Mouse (Mus musculus) C2C12 (cell line): ENCODE data around the gene Mroh3. TPM values are rescaled to one million over a fixed set of nuclear protein-coding genes. Genes with fewer than 3 reads are reported as not detected.
A peak's percentile ranks its signal among the peaks of the same experiment; 100 is the strongest.

Source experiments
- H3K27me3 ChIP-seq: one replicate; pipeline ENCODE4 v1.6.1; 2011; ENCODE audit not compliant: control insufficient read depth, insufficient read depth, insufficient read length
- H3K36me3 ChIP-seq: one replicate; pipeline ENCODE4 v1.6.1; 2011; ENCODE audit not compliant: control insufficient read depth, insufficient read depth
- H3K4me3 ChIP-seq: one replicate; pipeline ENCODE4 v1.5.1; 2011; ENCODE audit warnings: mild to moderate bottlenecking, control low read depth; ENCODE audit not compliant: poor library complexity, insufficient read depth, severe bottlenecking
- H3K79me2 ChIP-seq: one replicate; pipeline ENCODE4 v1.6.1; 2011; ENCODE audit not compliant: control insufficient read depth, insufficient read depth
- H3K79me3 ChIP-seq: one replicate; pipeline ENCODE4 v1.6.1; 2011; ENCODE audit warnings: low read depth, control low read depth
- H3ac ChIP-seq: one replicate; pipeline ENCODE3; 2011; ENCODE audit warnings: low read depth; ENCODE audit not compliant: control insufficient read depth, insufficient read length
- CEBPB ChIP-seq: IDR thresholded peaks from one replicate; pipeline ENCODE4 v1.6.1; 2011; ENCODE audit warnings: low read depth, mild to moderate bottlenecking, control low read depth, moderate library complexity
- CTCF ChIP-seq: IDR thresholded peaks from one replicate; pipeline ENCODE4 v1.5.1; 2011; ENCODE audit not compliant: control insufficient read depth, insufficient read depth, insufficient read length
- FOSL1 ChIP-seq: IDR thresholded peaks from one replicate; pipeline ENCODE4 v1.8.0; 2011; ENCODE audit warnings: mild to moderate bottlenecking, low read length; ENCODE audit not compliant: poor library complexity, insufficient read depth, severe bottlenecking
- MAX ChIP-seq: IDR thresholded peaks from one replicate; pipeline ENCODE4 v1.6.1; 2011; ENCODE audit warnings: mild to moderate bottlenecking, control low read depth
- MYOD1 ChIP-seq: IDR thresholded peaks from one replicate; pipeline ENCODE4 v1.6.1; 2011; ENCODE audit warnings: low read depth; ENCODE audit not compliant: control insufficient read depth, insufficient read length
- MYOG ChIP-seq: IDR thresholded peaks from one replicate; pipeline ENCODE4 v1.6.1; 2011; ENCODE audit not compliant: control insufficient read depth, insufficient read length; ENCODE audit errors: extremely low read depth
- USF1 ChIP-seq: IDR thresholded peaks from one replicate; pipeline ENCODE4 v1.6.1; 2011; ENCODE audit warnings: low read depth, mild to moderate bottlenecking, control low read depth, moderate library complexity
- polyA plus RNA-seq: library from polyadenylated mRNA; unstranded; fragments of >200 nt; fragmentation: generic; extraction: Trizol; gene quantifications from one replicate; pipeline ENCODE4 v1.2.1, GENCODE M21; 2012; ENCODE audit warnings: missing spikeins

Mroh3 gene
- polyA plus RNA-seq, 1 experiment: not detected

- Histone ChIP-seq H3K79me3 (peaks cover 7% of the 10 kb centered on the region), H3K4me3 (no peak overlapping the region), H3K27me3 (no peaks in the 10 kb centered on the region), H3K36me3 (no peaks in the 10 kb centered on the region), H3K79me2 (peaks cover 38% of the 10 kb centered on the region), H3ac (peak overlapping the region; percentile 26)
- no peak for TF ChIP-seq CTCF
Measured at GRCm38 (mm10) chr1:136232285-136232926, 19.8 kb upstream of the Mroh3 start.

DNA sequence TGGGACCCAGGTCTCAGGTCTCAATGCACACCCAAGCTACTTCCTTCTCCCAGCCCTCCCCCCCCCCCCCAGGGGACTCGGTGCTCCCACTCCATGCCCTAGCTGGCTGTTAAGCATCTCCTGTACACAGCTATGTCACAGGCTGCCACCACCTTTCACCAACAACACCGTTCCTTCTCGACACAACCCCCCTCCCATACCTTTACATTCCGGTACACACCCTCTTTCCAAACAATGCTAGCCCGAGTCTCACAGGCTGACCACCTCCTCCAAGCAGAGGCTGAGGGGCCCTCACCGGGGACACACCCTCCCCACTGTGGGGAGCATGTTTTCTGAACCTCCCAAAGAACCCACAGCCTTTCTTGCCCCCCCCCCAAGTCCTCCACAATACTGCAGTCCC, 19.0 kb upstream of the Mroh3 start:
- no peaks in the 10 kb centered on the region for H3K27me3 ChIP-seq
- TF ChIP-seq MYOG: no peak
- no peak for TF ChIP-seq FOSL1
- no peak for TF ChIP-seq CTCF
- no peak for TF ChIP-seq MAX
- no peak for TF ChIP-seq USF1
- TF ChIP-seq MYOD1: no peak
- TF ChIP-seq CEBPB: no peak
- no peaks in the 10 kb centered on the region for H3K36me3 ChIP-seq
- peaks cover 7% of the 10 kb centered on the region for H3K79me3 ChIP-seq
- peaks cover 38% of the 10 kb centered on the region for H3K79me2 ChIP-seq
- no peak overlapping the region for H3K4me3 ChIP-seq
- H3ac ChIP-seq: no peak overlapping the region

GRCm38 (mm10) chr1:136230201-136230600, 17.6 kb upstream of the Mroh3 start:
- H3K79me2 ChIP-seq: peaks cover 38% of the 10 kb centered on the region
- no peak overlapping the region for H3K4me3 ChIP-seq
- no peak overlapping the region for H3ac ChIP-seq
- H3K79me3 ChIP-seq: peaks cover 7% of the 10 kb centered on the region
- peaks cover 4% of the 10 kb centered on the region for H3K36me3 ChIP-seq
- no peak for TF ChIP-seq MYOG
- no peak for TF ChIP-seq MAX
- TF ChIP-seq USF1: no peak
- no peak for TF ChIP-seq CTCF
- no peak for TF ChIP-seq CEBPB
- TF ChIP-seq MYOD1: no peak
- no peak for TF ChIP-seq FOSL1
- no peaks in the 10 kb centered on the region for H3K27me3 ChIP-seq

- no peak overlapping the region for H3ac ChIP-seq
- H3K79me3 ChIP-seq: peaks cover 7% of the 10 kb centered on the region
- peaks cover 38% of the 10 kb centered on the region for H3K79me2 ChIP-seq
- TF ChIP-seq FOSL1: no peak
- no peak for TF ChIP-seq MYOG
- no peak for TF ChIP-seq MYOD1
- no peak for TF ChIP-seq CEBPB
- TF ChIP-seq MAX: no peak
- no peak for TF ChIP-seq USF1
- no peak for TF ChIP-seq CTCF
- no peaks in the 10 kb centered on the region for H3K27me3 ChIP-seq
- H3K36me3 ChIP-seq: peaks cover 9% of the 10 kb centered on the region
- H3K4me3 ChIP-seq: no peak overlapping the region
Measured at GRCm38 (mm10) chr1:136229040-136229373, 16.4 kb upstream of the Mroh3 start.

DNA sequence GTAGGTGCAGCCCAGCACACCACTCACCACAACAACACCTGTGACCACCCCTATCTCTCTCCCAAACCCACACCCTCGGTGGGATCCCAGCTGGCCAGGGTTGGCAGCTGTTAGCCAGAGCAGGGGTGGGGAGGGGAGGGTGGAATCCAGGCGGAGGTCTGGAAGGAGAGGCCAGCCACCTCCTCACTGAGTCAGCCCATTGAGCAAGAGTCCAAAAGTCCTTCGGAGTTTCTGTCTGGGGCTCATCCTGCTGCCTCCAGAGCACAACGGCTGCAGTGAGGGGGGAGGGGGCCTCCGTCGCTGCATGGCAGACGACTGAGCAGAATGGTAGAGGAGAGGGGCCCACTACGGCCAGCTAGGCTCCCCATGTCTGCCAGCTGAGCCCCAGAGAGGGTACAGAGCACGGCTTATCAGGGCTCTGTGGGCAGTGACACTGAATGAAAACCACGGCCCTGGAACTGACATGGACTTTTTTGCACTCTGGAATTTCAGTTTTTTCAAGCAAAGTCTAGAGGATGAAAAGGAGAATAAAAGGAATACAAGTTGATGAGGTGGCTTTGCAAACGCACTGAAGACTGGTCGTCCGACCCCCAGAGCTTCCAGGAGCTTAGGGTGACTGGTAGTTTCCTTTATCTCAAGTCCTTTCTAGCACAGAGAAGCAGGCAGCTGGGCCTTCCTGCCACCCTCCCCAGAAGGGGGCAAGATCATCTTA, 15.9 kb upstream of the Mroh3 start:
- Histone ChIP-seq H3K4me3 (no peak overlapping the region), H3ac (peak overlapping the region; percentile 16), H3K27me3 (no peaks in the 10 kb centered on the region), H3K79me2 (peaks cover 35% of the 10 kb centered on the region), H3K36me3 (peaks cover 12% of the 10 kb centered on the region), H3K79me3 (peaks cover 6% of the 10 kb centered on the region)
- TF ChIP-seq CEBPB (peak; percentile 90), MYOD1 (peak; percentile 73), CTCF (no peak)

DNA sequence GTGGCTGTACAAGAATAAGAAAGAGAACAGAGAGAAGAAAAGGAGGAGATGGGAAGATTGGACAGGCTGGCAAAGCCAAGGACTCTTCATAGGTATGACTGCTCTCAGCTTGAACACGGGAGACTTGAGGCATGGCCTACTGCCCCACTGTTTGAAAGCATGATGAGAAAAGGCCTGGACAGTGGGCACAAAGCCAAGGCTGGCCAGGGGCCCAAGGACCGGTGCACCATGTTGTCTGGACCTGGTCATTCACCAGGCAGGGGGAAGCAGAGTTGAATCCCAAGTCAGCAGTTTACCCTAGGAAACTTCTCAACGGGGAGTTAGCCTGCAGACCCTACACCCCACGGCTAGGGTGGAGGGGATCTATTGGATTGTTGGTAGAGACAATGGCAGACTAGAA, 15.2 kb upstream of the Mroh3 start:
- Histone ChIP-seq H3ac (no peak overlapping the region), H3K36me3 (peaks cover 12% of the 10 kb centered on the region), H3K4me3 (no peak overlapping the region), H3K79me3 (peaks cover 6% of the 10 kb centered on the region), H3K27me3 (no peaks in the 10 kb centered on the region), H3K79me2 (peaks cover 29% of the 10 kb centered on the region)
- no peak for TF ChIP-seq CTCF
- TF ChIP-seq MAX: no peak
